Mouse (Mus musculus): ENCODE results near the gene Alg12. TPM values are rescaled to one million over a fixed set of nuclear protein-coding genes. Genes with fewer than 3 reads are reported as not detected.
A peak's percentile ranks its signal among the peaks of the same experiment; 100 is the strongest.

The Alg12 gene
- polyA plus RNA-seq (2014; fragmentation: Nextera tagmentation; extraction: Ambion mirVana): 10.2 and 13.3 TPM in 2 replicates

DNA sequence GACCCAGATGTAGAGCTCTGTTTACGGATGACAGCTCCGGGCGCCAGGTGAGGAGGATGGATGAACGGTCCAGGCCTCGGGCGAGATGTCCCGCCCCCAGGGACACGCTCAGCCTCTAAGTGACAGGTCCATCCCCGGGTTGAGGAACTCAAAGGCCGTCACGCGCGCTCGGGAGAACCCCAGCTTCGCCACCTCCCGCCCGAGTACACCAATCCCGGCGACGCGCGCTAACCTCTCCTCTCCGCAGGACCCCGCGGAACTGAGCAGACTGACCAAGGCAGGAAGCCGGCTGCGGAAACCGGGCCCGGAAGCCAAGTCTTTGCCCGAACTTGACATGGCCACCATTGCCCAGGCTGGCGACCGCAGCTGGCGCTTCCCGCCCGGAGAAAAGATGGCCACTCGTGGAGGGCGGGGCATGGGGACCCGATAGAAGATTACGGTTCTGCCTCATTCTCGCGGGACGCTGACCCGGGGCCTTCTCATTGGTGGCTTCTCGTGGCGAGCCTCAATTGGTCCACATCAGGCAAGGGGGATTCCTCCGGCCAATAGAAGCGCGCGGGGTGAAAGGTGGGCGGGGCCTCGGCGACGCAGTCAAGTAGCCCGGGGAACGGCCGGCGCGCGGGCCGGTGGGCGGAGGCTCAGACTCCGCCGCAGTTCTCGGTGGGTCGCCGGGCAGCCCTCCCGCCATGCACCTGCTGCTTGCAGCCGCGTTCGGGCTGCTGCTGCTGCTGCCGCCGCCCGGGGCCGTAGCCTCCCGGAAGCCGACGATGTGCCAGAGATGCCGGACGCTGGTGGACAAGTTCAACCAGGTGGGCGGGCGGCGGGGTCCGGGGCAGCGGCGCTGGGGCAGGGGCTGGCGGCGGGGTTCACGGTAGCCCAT is at the start of gene Alg12, which contains the start of gene Creld2:
TSS of gene Alg12 (minus strand) at position 293 of the 880 bp plus-strand sequence.
TSS of gene Creld2 (plus strand) at position 621 of the 880 bp plus-strand sequence.
- H3K36me3 ChIP-seq (ENCODE audit: control insufficient read depth, insufficient read depth, low read length): peaks cover 10% of the 10 kb centered on the region
- peak within 1 kb of the TSS; percentile 66 for H3K4me2 ChIP-seq (ENCODE audit: low read depth)
- ATAC-seq (ENCODE audit: insufficient read depth, low FRiP score, low TSS enrichment) (peak; percentile 99), DNase-seq (ENCODE audit: low spot score) (peak; percentile 99)
- H3K4me1 ChIP-seq (ENCODE audit: control insufficient read depth, insufficient read depth, low read length): peaks cover 14% of the 10 kb centered on the region
- H3K4me3 ChIP-seq (ENCODE audit: low read depth, low read length): peak within 1 kb of the TSS; percentile 84
- H3K27me3 ChIP-seq (ENCODE audit: control insufficient read depth, insufficient read depth, low read length): no peaks in the 10 kb centered on the region
- peak within 1 kb of the TSS; percentile 76 for H3K27ac ChIP-seq (ENCODE audit: low read depth, low read length)
- H3K9ac ChIP-seq (ENCODE audit: low read length): peak within 1 kb of the TSS; percentile 84
- WGBS: under 1% methylated on average over 77 of the region's 88 CpGs
- no peaks in the 10 kb centered on the region for H3K9me3 ChIP-seq (ENCODE audit: control insufficient read depth, low read length)

DNA sequence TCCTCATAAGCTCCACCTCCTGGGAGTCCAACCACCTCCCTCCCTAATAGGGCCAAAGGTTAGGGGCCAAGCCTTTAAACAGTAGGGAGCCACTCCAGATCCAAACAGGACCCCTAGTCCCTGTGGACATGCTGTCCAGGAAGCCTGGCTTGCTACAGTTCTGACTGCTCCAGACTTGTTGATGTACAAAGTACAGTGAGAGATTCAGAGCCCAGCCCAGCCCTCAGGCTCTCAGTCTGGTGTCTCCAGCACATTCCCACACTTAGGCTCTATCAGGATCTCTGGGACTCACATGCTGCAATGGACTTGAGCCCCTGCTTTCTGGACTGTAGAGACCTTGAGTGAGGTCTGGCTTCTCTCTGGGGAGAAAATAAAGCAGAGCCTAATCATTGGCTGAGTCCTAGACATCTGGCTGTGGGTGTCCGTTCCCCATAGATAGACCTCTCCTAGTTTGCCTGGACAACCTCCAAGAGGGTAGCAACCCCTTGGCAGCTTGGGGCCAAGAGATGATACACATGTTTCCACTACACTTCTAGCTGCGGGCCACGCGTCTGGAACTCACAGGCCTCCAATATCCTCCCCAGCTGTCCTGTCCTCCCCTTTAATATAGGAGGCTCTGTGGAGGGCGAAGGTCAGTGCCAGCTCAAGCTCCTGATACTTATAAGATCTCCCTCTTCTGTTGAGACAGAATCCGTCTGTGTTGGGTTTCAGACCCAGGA is 49.1 kb upstream of the Alg12 start:
- Histone ChIP-seq H3K9ac (ENCODE audit: low read length) (no peak overlapping the region), H3K27ac (ENCODE audit: low read depth, low read length) (no peak overlapping the region), H3K4me1 (ENCODE audit: control insufficient read depth, insufficient read depth, low read length) (peaks cover 12% of the 10 kb centered on the region), H3K4me2 (ENCODE audit: low read depth) (no peak overlapping the region), H3K4me3 (ENCODE audit: low read depth, low read length) (no peak overlapping the region), H3K9me3 (ENCODE audit: control insufficient read depth, low read length) (no peaks in the 10 kb centered on the region), H3K27me3 (ENCODE audit: control insufficient read depth, insufficient read depth, low read length) (no peaks in the 10 kb centered on the region), H3K36me3 (ENCODE audit: control insufficient read depth, insufficient read depth, low read length) (peaks cover 7% of the 10 kb centered on the region)
- DNase-seq (ENCODE audit: low spot score) (no peak), ATAC-seq (ENCODE audit: insufficient read depth, low FRiP score, low TSS enrichment) (no peak)
- WGBS: 87% methylated on average over 6 of the region's 6 CpGs

GRCm38 (mm10) chr15:88867368-88868023 is 48.4 kb upstream of the Alg12 start:
- Histone ChIP-seq H3K36me3 (ENCODE audit: control insufficient read depth, insufficient read depth, low read length) (peaks cover 7% of the 10 kb centered on the region), H3K4me3 (ENCODE audit: low read depth, low read length) (no peak overlapping the region), H3K9me3 (ENCODE audit: control insufficient read depth, low read length) (no peaks in the 10 kb centered on the region), H3K27ac (ENCODE audit: low read depth, low read length) (no peak overlapping the region), H3K9ac (ENCODE audit: low read length) (no peak overlapping the region), H3K4me1 (ENCODE audit: control insufficient read depth, insufficient read depth, low read length) (peaks cover 12% of the 10 kb centered on the region), H3K27me3 (ENCODE audit: control insufficient read depth, insufficient read depth, low read length) (no peaks in the 10 kb centered on the region), H3K4me2 (ENCODE audit: low read depth) (no peak overlapping the region)
- no peak for DNase-seq (ENCODE audit: low spot score)
- ATAC-seq (ENCODE audit: insufficient read depth, low FRiP score, low TSS enrichment): no peak
- 39% methylated on average over 5 of the region's 5 CpGs for WGBS

GRCm38 (mm10) chr15:88866934-88867356 is 47.8 kb upstream of the Alg12 start:
- H3K4me2 ChIP-seq (ENCODE audit: low read depth): no peak overlapping the region
- ATAC-seq (ENCODE audit: insufficient read depth, low FRiP score, low TSS enrichment) (no peak), DNase-seq (ENCODE audit: low spot score) (no peak)
- H3K27me3 ChIP-seq (ENCODE audit: control insufficient read depth, insufficient read depth, low read length): no peaks in the 10 kb centered on the region
- no peak overlapping the region for H3K9ac ChIP-seq (ENCODE audit: low read length)
- no peaks in the 10 kb centered on the region for H3K9me3 ChIP-seq (ENCODE audit: control insufficient read depth, low read length)
- H3K36me3 ChIP-seq (ENCODE audit: control insufficient read depth, insufficient read depth, low read length): peaks cover 7% of the 10 kb centered on the region
- H3K27ac ChIP-seq (ENCODE audit: low read depth, low read length): no peak overlapping the region
- H3K4me1 ChIP-seq (ENCODE audit: control insufficient read depth, insufficient read depth, low read length): peaks cover 12% of the 10 kb centered on the region
- WGBS: 62% methylated on average over 7 of the region's 7 CpGs
- no peak overlapping the region for H3K4me3 ChIP-seq (ENCODE audit: low read depth, low read length)

DNA sequence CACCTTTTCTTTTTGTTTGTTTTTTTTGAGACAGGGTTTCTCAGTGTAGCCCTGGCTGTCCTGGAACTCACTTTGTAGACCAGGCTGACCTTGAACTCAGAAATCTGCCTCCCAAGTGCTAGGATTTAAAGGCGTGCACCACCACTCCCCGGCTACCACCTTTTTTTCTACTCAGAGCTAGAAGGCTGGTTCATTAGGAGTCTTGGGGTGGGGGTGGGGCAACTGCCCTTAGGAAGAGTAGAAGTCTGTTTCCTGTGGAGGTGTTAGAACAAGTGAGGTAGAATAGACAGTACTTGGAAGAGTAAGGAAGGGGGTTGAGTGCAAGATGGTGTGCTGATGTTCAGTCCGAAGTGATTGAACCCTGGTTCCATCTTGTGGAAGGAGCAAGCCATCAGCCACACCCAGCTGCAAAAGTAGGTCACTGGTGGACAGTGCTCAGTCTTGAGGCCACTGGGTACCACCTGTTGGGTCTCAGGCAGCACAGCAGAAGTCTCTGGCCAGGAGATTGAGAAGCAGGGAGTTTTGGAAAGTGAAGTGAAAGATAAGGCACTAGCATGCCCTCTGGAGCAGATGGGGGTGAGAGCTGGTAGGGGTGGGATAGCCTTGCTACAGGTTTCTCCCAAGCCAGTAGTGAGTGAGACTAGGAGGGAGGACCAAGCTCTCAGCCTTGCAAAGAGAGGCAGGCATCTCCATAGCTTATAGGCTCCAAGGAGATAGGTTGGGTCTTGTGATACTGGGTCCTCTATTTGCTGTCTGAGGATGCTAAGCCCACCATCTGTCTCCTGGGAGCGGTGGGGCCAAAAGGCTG is 47.0 kb upstream of the Alg12 start:
- no peaks in the 10 kb centered on the region for H3K9me3 ChIP-seq (ENCODE audit: control insufficient read depth, low read length)
- no peaks in the 10 kb centered on the region for H3K27me3 ChIP-seq (ENCODE audit: control insufficient read depth, insufficient read depth, low read length)
- DNase-seq (ENCODE audit: low spot score) (no peak), ATAC-seq (ENCODE audit: insufficient read depth, low FRiP score, low TSS enrichment) (no peak)
- H3K4me1 ChIP-seq (ENCODE audit: control insufficient read depth, insufficient read depth, low read length): peaks cover 12% of the 10 kb centered on the region
- H3K27ac ChIP-seq (ENCODE audit: low read depth, low read length): no peak overlapping the region
- H3K4me2 ChIP-seq (ENCODE audit: low read depth): no peak overlapping the region
- H3K4me3 ChIP-seq (ENCODE audit: low read depth, low read length): no peak overlapping the region
- 89% methylated on average over 4 of the region's 4 CpGs for WGBS
- no peak overlapping the region for H3K9ac ChIP-seq (ENCODE audit: low read length)
- H3K36me3 ChIP-seq (ENCODE audit: control insufficient read depth, insufficient read depth, low read length): peaks cover 7% of the 10 kb centered on the region

GRCm38 (mm10) chr15:88865061-88865460 is 45.9 kb upstream of the Alg12 start:
- peaks cover 12% of the 10 kb centered on the region for H3K4me1 ChIP-seq (ENCODE audit: control insufficient read depth, insufficient read depth, low read length)
- no peak overlapping the region for H3K4me2 ChIP-seq (ENCODE audit: low read depth)
- no peaks in the 10 kb centered on the region for H3K9me3 ChIP-seq (ENCODE audit: control insufficient read depth, low read length)
- no peak overlapping the region for H3K9ac ChIP-seq (ENCODE audit: low read length)
- ATAC-seq (ENCODE audit: insufficient read depth, low FRiP score, low TSS enrichment): no peak
- peaks cover 7% of the 10 kb centered on the region for H3K36me3 ChIP-seq (ENCODE audit: control insufficient read depth, insufficient read depth, low read length)
- 85% methylated on average over 14 of the region's 14 CpGs for WGBS
- no peak overlapping the region for H3K27ac ChIP-seq (ENCODE audit: low read depth, low read length)
- H3K4me3 ChIP-seq (ENCODE audit: low read depth, low read length): no peak overlapping the region
- no peaks in the 10 kb centered on the region for H3K27me3 ChIP-seq (ENCODE audit: control insufficient read depth, insufficient read depth, low read length)
- DNase-seq (ENCODE audit: low spot score): no peak

GRCm38 (mm10) chr15:88864270-88865030 is 45.3 kb upstream of the Alg12 start:
- Histone ChIP-seq H3K4me2 (ENCODE audit: low read depth) (peak overlapping the region; percentile 84), H3K9me3 (ENCODE audit: control insufficient read depth, low read length) (no peaks in the 10 kb centered on the region), H3K36me3 (ENCODE audit: control insufficient read depth, insufficient read depth, low read length) (peaks cover 7% of the 10 kb centered on the region), H3K4me1 (ENCODE audit: control insufficient read depth, insufficient read depth, low read length) (peaks cover 12% of the 10 kb centered on the region), H3K4me3 (ENCODE audit: low read depth, low read length) (peak overlapping the region; percentile 94), H3K27me3 (ENCODE audit: control insufficient read depth, insufficient read depth, low read length) (no peaks in the 10 kb centered on the region), H3K9ac (ENCODE audit: low read length) (peak overlapping the region; percentile 82), H3K27ac (ENCODE audit: low read depth, low read length) (0 out of 2 replicates have a peak overlapping the region, but pooled peaks have one; percentile 8)
- no peak for DNase-seq (ENCODE audit: low spot score)
- 63% methylated on average over 22 of the region's 22 CpGs for WGBS
- ATAC-seq (ENCODE audit: insufficient read depth, low FRiP score, low TSS enrichment): no peak; the same call in 1 of the 2 replicates
